Mouse (Mus musculus): ENCODE measurements around the gene Cep131.

Cep131 gene

DNA sequence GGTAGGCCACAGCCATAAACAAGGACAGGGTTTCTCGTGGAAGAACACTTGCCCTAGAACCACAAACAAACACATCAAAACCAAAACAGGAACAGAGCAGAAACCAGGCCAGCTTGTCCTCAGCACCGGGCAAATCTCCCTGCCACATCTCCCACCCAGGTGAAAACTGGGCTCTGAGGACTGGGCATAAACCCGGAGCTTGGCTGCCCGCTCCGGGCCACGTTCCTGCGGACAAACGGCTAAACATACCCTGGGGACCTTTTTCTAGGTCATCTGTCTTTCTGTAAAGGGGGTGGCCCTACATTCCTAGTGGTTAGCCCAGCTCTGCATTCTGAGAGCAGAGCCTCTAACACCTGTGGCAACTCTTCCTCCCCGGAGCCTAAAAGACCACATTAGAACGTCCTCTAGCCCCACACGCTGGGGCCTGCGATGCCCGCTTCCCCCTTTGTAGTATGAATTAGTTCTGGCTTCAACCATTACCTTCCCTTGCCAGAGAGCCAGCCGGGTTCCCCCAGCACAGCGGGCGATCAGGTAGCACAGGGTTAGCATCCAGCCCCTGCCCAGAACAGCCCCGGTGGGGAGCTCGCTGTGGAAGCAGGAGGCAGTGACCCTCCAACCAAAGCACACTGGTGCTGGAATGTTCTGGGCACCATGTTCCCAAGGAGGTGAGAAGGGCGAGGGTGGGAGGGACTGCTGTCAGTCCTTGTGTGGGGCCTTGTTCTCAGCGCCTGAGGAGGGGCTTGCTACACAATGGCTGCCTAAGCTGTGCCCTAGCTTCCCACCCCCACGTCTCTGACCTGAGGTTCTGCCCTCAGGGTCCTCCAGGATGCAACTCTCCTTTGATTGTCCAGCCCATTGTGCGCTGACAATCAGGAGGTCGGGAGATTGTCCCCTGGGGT, 66.8 kb downstream of the Cep131 start:
- no peak for DNase-seq

- no peak for DNase-seq
These were observed 69.6 kb downstream of the Cep131 start for GRCm38 (mm10) chr11:120017011-120017410.

GRCm38 (mm10) chr11:120014758-120015157, 71.9 kb downstream of the Cep131 start:
- DNase-seq = no peak

All from kidney, adult 11 months (tissue).